Mouse (Mus musculus): ENCODE measurements around the gene Zfp663.

Zfp663 gene

GRCm38 (mm10) chr2:165370348-165370747, 1.8 kb upstream of the Zfp663 start:
- DNase-seq (ENCODE audit: low read depth, low spot score), result no peak

GRCm38 (mm10) chr2:165367868-165368439, 575 bp downstream of the Zfp663 start:
- no peak for DNase-seq (ENCODE audit: low read depth, low spot score)

- no peak for DNase-seq (ENCODE audit: low read depth, low spot score)
Measured at GRCm38 (mm10) chr2:165367047-165367520, 1.4 kb downstream of the Zfp663 start.

GRCm38 (mm10) chr2:165364334-165365091, 4.0 kb downstream of the Zfp663 start:
- DNase-seq (ENCODE audit: low read depth, low spot score), result peak; percentile 77

- DNase-seq (ENCODE audit: low read depth, low spot score), result no peak
Measured at GRCm38 (mm10) chr2:165363282-165363681, 5.2 kb downstream of the Zfp663 start.

- DNase-seq (ENCODE audit: low read depth, low spot score), result peak; percentile 82
Measured at GRCm38 (mm10) chr2:165360861-165361260, 7.7 kb downstream of the Zfp663 start.

GRCm38 (mm10) chr2:165351828-165352513, 16.6 kb downstream of the Zfp663 start:
- DNase-seq (ENCODE audit: low read depth, low spot score), result peak; percentile 65

GRCm38 (mm10) chr2:165349466-165349865, 19.1 kb downstream of the Zfp663 start:
- DNase-seq (ENCODE audit: low read depth, low spot score), result peak; percentile 80

GRCm38 (mm10) chr2:165346180-165346579, 22.3 kb downstream of the Zfp663 start:
- DNase-seq (ENCODE audit: low read depth, low spot score), result no peak

- peak; percentile 69 for DNase-seq (ENCODE audit: low read depth, low spot score)
Measured at GRCm38 (mm10) chr2:165337191-165337590, 31.3 kb downstream of the Zfp663 start.

- no peak for DNase-seq (ENCODE audit: low read depth, low spot score)
Measured at GRCm38 (mm10) chr2:165332610-165333210, 35.8 kb downstream of the Zfp663 start.

GRCm38 (mm10) chr2:165329703-165330102, 38.8 kb downstream of the Zfp663 start:
- DNase-seq (ENCODE audit: low read depth, low spot score), result no peak

- DNase-seq (ENCODE audit: low read depth, low spot score), result no peak
Measured at GRCm38 (mm10) chr2:165328746-165329145, 39.8 kb downstream of the Zfp663 start.

GRCm38 (mm10) chr2:165327386-165327785, 41.1 kb downstream of the Zfp663 start:
- DNase-seq (ENCODE audit: low read depth, low spot score), result no peak

- peak; percentile 99 for DNase-seq (ENCODE audit: low read depth, low spot score)
Measured at GRCm38 (mm10) chr2:165326304-165327190, 42.0 kb downstream of the Zfp663 start, which contains the start of gene Elmo2. Gene Elmo2 (minus strand): TSS chr2:165326479.

- no peak for DNase-seq (ENCODE audit: low read depth, low spot score)
Measured at GRCm38 (mm10) chr2:165325521-165326303, 42.8 kb downstream of the Zfp663 start.

- peak; percentile 80 for DNase-seq (ENCODE audit: low read depth, low spot score)
Measured at GRCm38 (mm10) chr2:165323928-165324327, 44.6 kb downstream of the Zfp663 start.

GRCm38 (mm10) chr2:165323484-165323883, 45.0 kb downstream of the Zfp663 start:
- DNase-seq (ENCODE audit: low read depth, low spot score), result no peak

- DNase-seq (ENCODE audit: low read depth, low spot score), result no peak
Measured at GRCm38 (mm10) chr2:165321981-165322735, 46.4 kb downstream of the Zfp663 start.
